Mouse (Mus musculus) ES-E14 (cell line): Measurements from ENCODE around the gene Spsb1. TPM values are rescaled to one million over a fixed set of nuclear protein-coding genes. Genes with fewer than 3 reads are reported as not detected.
A peak's percentile ranks its signal among the peaks of the same experiment; 100 is the strongest.

Source experiments
- DNase-seq: peaks from one replicate; pipeline ENCODE4 v3.0.0-alpha.2; 2013; ENCODE audit warnings: low read depth, low spot score
- H3K27ac ChIP-seq: 2 replicates; pipeline ENCODE4 v1.5.1; 2012; ENCODE audit warnings: low read depth, mild to moderate bottlenecking, low read length, moderate library complexity, mixed read lengths; ENCODE audit not compliant: poor library complexity, insufficient read depth, severe bottlenecking
- H3K36me3 ChIP-seq: 2 replicates; pipeline ENCODE4 v1.6.1; 2012; ENCODE audit warnings: mild to moderate bottlenecking, low read length, moderate library complexity, mixed read lengths; ENCODE audit not compliant: control insufficient read depth, poor library complexity, insufficient read depth, severe bottlenecking
- H3K4me1 ChIP-seq, 2 experiments: fragments of 150-350 bp in 1 of 2; sonication (generic) in 1 of 2; 2 replicates each; pipeline ENCODE4 v1.6.1; 2012; ENCODE audit warnings: low read length in 2 of 2, mild to moderate bottlenecking in 1 of 2, mixed read lengths in 1 of 2; ENCODE audit not compliant: control insufficient read depth in 2 of 2, insufficient read depth in 2 of 2, poor library complexity in 1 of 2
- H3K4me3 ChIP-seq, 2 experiments: fragments of 150-350 bp in 1 of 2; sonication (generic) in 1 of 2; 2 replicates each; pipeline ENCODE4 v1.5.1; 2012; ENCODE audit warnings: low read length in 2 of 2, low read depth in 1 of 2, mild to moderate bottlenecking in 1 of 2, mixed read lengths in 1 of 2; ENCODE audit not compliant: insufficient read depth in 1 of 2, poor library complexity in 1 of 2, severe bottlenecking in 1 of 2
- H3K9ac ChIP-seq: 2 replicates; pipeline ENCODE4 v1.6.1; 2012; ENCODE audit warnings: low read depth, mild to moderate bottlenecking, low read length, mixed read lengths; ENCODE audit not compliant: poor library complexity, insufficient read depth, severe bottlenecking
- H3K9me3 ChIP-seq: fragments of 150-350 bp; sonication (generic); 2 replicates; pipeline ENCODE4 v1.6.1; 2012; ENCODE audit warnings: low read depth, mild to moderate bottlenecking, low read length; ENCODE audit not compliant: control insufficient read depth, insufficient read depth
- CHD2 ChIP-seq: IDR thresholded peaks from 2 replicates; pipeline ENCODE4 v1.6.1; 2014; ENCODE audit warnings: mild to moderate bottlenecking, low read depth, low read length, inconsistent platforms
- HCFC1 ChIP-seq: IDR thresholded peaks from 2 replicates; pipeline ENCODE4 v1.6.1; 2012; ENCODE audit warnings: low read length, inconsistent platforms, borderline replicate concordance; ENCODE audit not compliant: insufficient read depth
- MAFK ChIP-seq: IDR thresholded peaks from 2 replicates; pipeline ENCODE4 v1.6.1; 2014; ENCODE audit warnings: mild to moderate bottlenecking, low read depth, low read length, inconsistent platforms; ENCODE audit not compliant: insufficient read depth
- ZC3H11A ChIP-seq: IDR thresholded peaks from 2 replicates; pipeline ENCODE4 v1.6.1; 2012; ENCODE audit warnings: low read depth, mild to moderate bottlenecking, inconsistent platforms, low read length, borderline replicate concordance
- ZNF384 ChIP-seq: IDR thresholded peaks from 2 replicates; pipeline ENCODE4 v1.6.1; 2012; ENCODE audit warnings: low read depth, low read length, inconsistent platforms
- in situ Hi-C, 2 experiments: fragments of 600-800 bp; cut with MboI; formaldehyde crosslinking; loops; one replicate each; pipeline ENCODE4 v1.15.1; 2025; ENCODE audit warnings: low sequenced_read_pairs in 2 of 2, inconsistent platforms in 1 of 2; ENCODE audit not compliant: unreplicated experiment in 2 of 2
- total RNA-seq: library from RNA; depleted of rRNA; stranded (reverse); fragments of 300-350 nt; gene quantifications from 2 replicates; pipeline ENCODE4 v1.2.3, GENCODE M21; 2012

Gene Spsb1
- total RNA-seq, 1 experiment = 12.0 TPM

DNA sequence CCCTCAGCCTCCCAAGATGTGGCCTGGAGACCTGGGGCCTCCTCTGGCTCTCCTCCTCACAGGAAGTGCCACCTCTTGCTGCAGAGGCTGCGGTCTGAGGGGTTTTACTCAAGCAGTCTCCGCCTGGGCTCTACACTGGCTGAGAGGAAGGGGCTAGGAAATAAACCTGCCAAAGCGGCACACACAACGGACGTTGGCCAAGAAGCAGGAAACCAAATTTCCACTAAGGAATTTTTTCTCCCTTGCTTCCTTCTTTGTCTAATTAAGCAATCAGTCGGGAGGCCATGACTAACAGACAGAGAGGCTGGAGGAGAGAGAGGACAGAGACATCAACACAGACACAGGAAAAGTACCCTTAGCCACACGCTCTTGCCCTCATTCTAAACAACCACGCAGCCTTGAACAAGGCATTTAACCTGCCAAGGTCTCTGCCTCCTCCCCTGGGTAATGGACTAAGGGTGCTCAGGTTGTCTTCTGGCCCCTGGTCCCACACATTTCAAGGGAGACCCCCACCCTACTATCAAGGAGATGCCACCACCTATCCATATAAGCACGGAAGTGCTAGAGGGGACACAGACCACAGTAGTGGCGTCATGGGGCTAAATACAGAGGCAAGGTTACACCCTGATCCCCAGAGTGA lies 46.5 kb upstream of the Spsb1 start:
- TF ChIP-seq ZNF384 (no peak), HCFC1 (no peak), CHD2 (no peak), ZC3H11A (no peak), MAFK (no peak)
- peaks cover 27 to 54% of the 10 kb centered on the region in 2 experiments for H3K4me1 ChIP-seq
- no peaks in the 10 kb centered on the region for H3K9me3 ChIP-seq
- no peak overlapping the region for H3K4me3 ChIP-seq
- H3K27ac ChIP-seq = peak overlapping the region; percentile 28; the same call in 1 of the 2 replicates
- H3K36me3 ChIP-seq = no peaks in the 10 kb centered on the region
- in situ Hi-C loops = no loop called here
- no peak for DNase-seq
- peak overlapping the region; percentile 1; the same call in 1 of the 2 replicates for H3K9ac ChIP-seq

DNA sequence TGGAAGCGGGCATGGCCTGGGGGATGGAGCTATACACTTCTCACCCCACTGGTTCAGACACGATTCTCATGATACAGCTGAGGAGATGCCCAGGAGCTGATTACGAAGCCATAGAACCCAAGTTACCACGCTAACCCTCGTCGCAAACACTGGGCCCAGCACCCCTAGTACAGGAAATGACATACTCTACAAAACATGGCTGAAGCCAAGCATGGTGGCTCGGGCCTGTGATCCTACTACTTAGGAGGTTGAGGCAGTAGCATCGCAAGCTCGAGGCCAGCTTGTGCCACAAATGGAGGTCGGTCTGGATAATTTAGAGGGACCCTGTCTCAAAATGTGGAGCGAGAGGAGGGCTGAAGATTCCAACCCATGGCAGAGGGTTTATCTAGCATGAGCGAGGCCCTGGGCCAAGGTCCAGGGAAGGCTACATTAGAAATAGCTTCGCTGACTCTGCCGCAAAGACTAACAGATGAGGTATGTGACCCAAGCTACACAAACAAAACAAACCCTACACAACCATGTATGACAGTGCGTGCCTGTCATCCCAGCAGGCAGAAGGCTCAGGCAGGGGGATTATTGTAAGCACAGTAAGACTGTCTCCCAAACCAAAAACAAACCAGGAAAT lies 45.2 kb upstream of the Spsb1 start:
- DNase-seq = no peak
- TF ChIP-seq ZNF384 = no peak
- no peak for TF ChIP-seq MAFK
- no peak for TF ChIP-seq HCFC1
- no peak for TF ChIP-seq ZC3H11A
- no peak for TF ChIP-seq CHD2
- Histone ChIP-seq H3K9me3 (no peaks in the 10 kb centered on the region), H3K4me1 (peaks cover 21 to 47% of the 10 kb centered on the region in 2 experiments), H3K36me3 (no peaks in the 10 kb centered on the region), H3K9ac (peak overlapping the region; percentile 22; the same call in 1 of the 2 replicates), H3K4me3 (no peak overlapping the region), H3K27ac (no peak overlapping the region; the same call in 1 of the 2 replicates)
- in situ Hi-C loops = no loop called here

DNA sequence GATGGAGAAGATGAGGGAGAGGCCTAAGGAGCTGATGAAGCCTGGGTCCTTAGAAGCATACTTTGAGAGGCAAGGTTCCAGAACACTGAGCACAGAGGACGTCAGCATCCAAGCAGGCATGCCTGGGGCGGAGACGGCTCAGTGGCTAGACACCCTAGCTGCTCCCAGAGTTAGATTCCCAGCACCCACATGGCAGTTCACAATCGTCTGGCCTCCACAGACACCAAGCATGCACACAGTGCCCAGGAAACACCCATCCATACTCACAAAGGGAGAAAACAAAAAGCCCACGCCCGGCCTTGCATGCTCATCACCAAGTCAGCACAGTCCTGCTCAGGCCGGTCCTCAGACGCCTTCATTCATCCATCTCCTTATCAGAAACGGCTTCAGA lies 44.7 kb upstream of the Spsb1 start:
- no peak for TF ChIP-seq CHD2
- no peak for TF ChIP-seq MAFK
- TF ChIP-seq ZC3H11A = no peak
- TF ChIP-seq ZNF384 = no peak
- no peak for TF ChIP-seq HCFC1
- in situ Hi-C loops = no loop called here
- no peak for DNase-seq
- Histone ChIP-seq H3K27ac (no peak overlapping the region), H3K4me1 (peaks cover 21 to 45% of the 10 kb centered on the region in 2 experiments), H3K36me3 (no peaks in the 10 kb centered on the region), H3K9ac (peak overlapping the region; percentile 2; the same call in 1 of the 2 replicates), H3K9me3 (no peaks in the 10 kb centered on the region), H3K4me3 (no peak overlapping the region)

DNA sequence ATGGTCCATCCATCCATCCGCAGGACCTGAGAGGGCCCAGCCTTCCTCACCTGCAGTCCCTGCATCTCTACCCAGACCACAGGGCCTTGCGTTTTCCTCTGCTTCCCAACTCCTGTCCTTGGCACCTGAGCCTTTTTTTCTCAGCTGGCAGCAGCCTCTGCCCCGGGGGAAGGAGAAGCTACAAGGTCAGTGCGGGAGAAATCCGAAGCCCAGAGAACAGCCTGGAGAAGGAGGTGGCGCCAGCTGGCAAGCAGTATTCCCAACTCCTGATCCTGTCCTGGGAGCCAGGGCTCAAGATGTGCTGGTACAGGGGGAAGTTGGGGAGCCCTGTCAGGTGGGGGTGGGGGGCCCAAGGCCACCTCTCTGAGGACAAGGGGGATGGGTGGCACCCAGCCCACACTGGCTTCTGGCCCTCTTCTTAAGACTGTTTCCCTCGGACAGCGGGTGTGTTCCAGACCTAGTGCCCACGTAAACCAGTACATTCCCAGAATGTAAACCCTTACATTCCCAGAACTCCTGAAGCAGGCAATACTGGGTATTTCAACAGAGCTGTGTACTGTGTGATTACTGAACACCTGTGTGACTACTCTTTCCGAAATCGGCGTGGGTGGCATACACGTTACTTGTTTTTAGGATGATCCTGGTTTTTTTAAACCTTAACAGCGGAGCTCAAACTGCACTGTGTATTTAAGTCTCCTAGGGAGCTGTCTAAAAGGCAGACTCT lies 44.1 kb upstream of the Spsb1 start:
- H3K9me3 ChIP-seq = no peaks in the 10 kb centered on the region
- DNase-seq = no peak
- in situ Hi-C loops = no loop called here
- H3K27ac ChIP-seq = 0 out of 2 replicates have a peak overlapping the region, but pooled peaks have one; percentile 5
- peaks cover 21 to 44% of the 10 kb centered on the region in 2 experiments for H3K4me1 ChIP-seq
- H3K4me3 ChIP-seq = no peak overlapping the region
- no peak overlapping the region; the same call in 1 of the 2 replicates for H3K9ac ChIP-seq
- no peak for TF ChIP-seq CHD2
- no peak for TF ChIP-seq HCFC1
- no peak for TF ChIP-seq ZNF384
- no peak for TF ChIP-seq ZC3H11A
- no peak for TF ChIP-seq MAFK
- H3K36me3 ChIP-seq = no peaks in the 10 kb centered on the region
